Mouse (Mus musculus): Measurements from ENCODE around the gene Jade2. TPM values are rescaled to one million over a fixed set of nuclear protein-coding genes. Genes with fewer than 3 reads are reported as not detected.

Gene Jade2
- polyA plus RNA-seq, 1 experiment from 2014 or later = 2.5 TPM

GRCm38 (mm10) chr11:51843898-51844297 lies 13.6 kb downstream of the Jade2 start:
- Histone ChIP-seq H3K27ac (replicated peaks) (no peak overlapping the region), H3K4me3 (replicated peaks) (no peak overlapping the region), H3K9me3 (replicated peaks) (no peaks in the 10 kb centered on the region), H3K27me3 (no peaks in the 10 kb centered on the region), H3K36me3 (peaks cover 29% of the 10 kb centered on the region; the same call in 1 of the 2 replicates), H3K4me1 (peaks cover 14% of the 10 kb centered on the region), H3K4me2 (replicated peaks) (no peak overlapping the region), H3K9ac (no peak overlapping the region)
- no peak for ATAC-seq (ENCODE audit: insufficient number of reproducible peaks, low FRiP score, low TSS enrichment, low read depth)

DNA sequence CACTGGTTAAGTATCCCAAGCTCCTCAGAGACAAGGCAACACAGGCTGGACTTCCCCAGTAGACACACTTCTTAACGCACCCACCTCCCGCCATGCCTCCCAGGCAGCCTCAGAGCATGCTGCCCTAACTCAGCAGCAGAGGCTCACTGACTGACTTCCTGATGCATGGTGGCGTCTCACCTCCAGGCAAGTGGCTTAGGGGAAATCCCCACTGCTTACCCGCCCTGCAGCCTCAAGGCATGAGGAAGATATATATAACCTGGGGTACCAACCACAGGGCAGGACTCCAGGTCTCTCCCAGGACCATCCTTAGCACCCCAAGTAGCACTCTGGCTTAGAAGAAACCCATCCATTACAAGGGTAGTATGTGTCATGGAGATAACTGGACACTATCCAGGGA lies 14.3 kb downstream of the Jade2 start:
- peaks cover 14% of the 10 kb centered on the region for H3K4me1 ChIP-seq
- no peak overlapping the region for H3K4me2 ChIP-seq (replicated peaks)
- 72% methylated on average over 4 of the region's 4 CpGs for WGBS
- H3K4me3 ChIP-seq (replicated peaks) = no peak overlapping the region
- H3K9ac ChIP-seq = no peak overlapping the region
- no peak for ATAC-seq (ENCODE audit: insufficient number of reproducible peaks, low FRiP score, low TSS enrichment, low read depth)
- H3K27me3 ChIP-seq = no peaks in the 10 kb centered on the region
- peaks cover 29% of the 10 kb centered on the region; the same call in 1 of the 2 replicates for H3K36me3 ChIP-seq
- no peak overlapping the region for H3K27ac ChIP-seq (replicated peaks)
- no peaks in the 10 kb centered on the region for H3K9me3 ChIP-seq (replicated peaks)

DNA sequence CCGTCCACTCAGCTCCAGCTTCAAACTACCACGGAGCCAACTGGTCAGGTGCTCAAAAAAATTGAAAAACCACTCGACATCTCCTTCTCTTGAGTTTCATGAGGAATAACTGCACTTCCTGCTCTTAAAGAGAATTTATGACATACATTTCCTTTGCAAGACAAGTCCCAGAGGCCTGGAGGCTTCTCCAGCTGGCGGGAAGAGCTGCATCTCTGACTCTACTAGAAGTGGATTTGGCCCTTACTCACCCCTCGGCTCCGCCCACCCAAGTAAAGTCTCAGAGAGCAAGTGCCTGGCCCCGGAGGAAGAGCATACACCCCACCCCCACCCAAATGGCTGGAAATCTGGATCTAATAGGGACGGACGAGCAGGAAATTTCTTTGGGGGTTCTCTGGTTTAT lies 16.3 kb downstream of the Jade2 start:
- Histone ChIP-seq H3K4me3 (replicated peaks) (no peak overlapping the region), H3K27ac (replicated peaks) (no peak overlapping the region), H3K4me2 (replicated peaks) (no peak overlapping the region), H3K27me3 (no peaks in the 10 kb centered on the region), H3K36me3 (peaks cover 28% of the 10 kb centered on the region; the same call in 1 of the 2 replicates), H3K9ac (no peak overlapping the region), H3K9me3 (replicated peaks) (no peaks in the 10 kb centered on the region), H3K4me1 (peaks cover 14% of the 10 kb centered on the region)
- 41% methylated on average over 9 of the region's 9 CpGs for WGBS
- no peak for ATAC-seq (ENCODE audit: insufficient number of reproducible peaks, low FRiP score, low TSS enrichment, low read depth)

- WGBS = 72% methylated on average over 9 of the region's 9 CpGs
- H3K9me3 ChIP-seq (replicated peaks) = no peaks in the 10 kb centered on the region
- H3K27ac ChIP-seq (replicated peaks) = 0 out of 2 replicates have a peak overlapping the region, but pooled peaks have one; percentile 34
- ATAC-seq (ENCODE audit: insufficient number of reproducible peaks, low FRiP score, low TSS enrichment, low read depth) = no peak
- H3K9ac ChIP-seq = no peak overlapping the region
- no peak overlapping the region for H3K4me2 ChIP-seq (replicated peaks)
- peaks cover 14% of the 10 kb centered on the region for H3K4me1 ChIP-seq
- peaks cover 32% of the 10 kb centered on the region for H3K36me3 ChIP-seq
- no peaks in the 10 kb centered on the region for H3K27me3 ChIP-seq
- no peak overlapping the region for H3K4me3 ChIP-seq (replicated peaks)
Measured at GRCm38 (mm10) chr11:51840657-51841056, 16.8 kb downstream of the Jade2 start.

- H3K4me3 ChIP-seq (replicated peaks) = no peak overlapping the region
- H3K9ac ChIP-seq = no peak overlapping the region
- H3K4me2 ChIP-seq (replicated peaks) = no peak overlapping the region
- peaks cover 14% of the 10 kb centered on the region for H3K4me1 ChIP-seq
- H3K36me3 ChIP-seq = peaks cover 35% of the 10 kb centered on the region
- no peak overlapping the region for H3K27ac ChIP-seq (replicated peaks)
- H3K9me3 ChIP-seq (replicated peaks) = no peaks in the 10 kb centered on the region
- 81% methylated on average over 11 of the region's 11 CpGs for WGBS
- H3K27me3 ChIP-seq = no peaks in the 10 kb centered on the region
- ATAC-seq (ENCODE audit: insufficient number of reproducible peaks, low FRiP score, low TSS enrichment, low read depth) = no peak
Measured at GRCm38 (mm10) chr11:51839973-51840372, 17.5 kb downstream of the Jade2 start.

DNA sequence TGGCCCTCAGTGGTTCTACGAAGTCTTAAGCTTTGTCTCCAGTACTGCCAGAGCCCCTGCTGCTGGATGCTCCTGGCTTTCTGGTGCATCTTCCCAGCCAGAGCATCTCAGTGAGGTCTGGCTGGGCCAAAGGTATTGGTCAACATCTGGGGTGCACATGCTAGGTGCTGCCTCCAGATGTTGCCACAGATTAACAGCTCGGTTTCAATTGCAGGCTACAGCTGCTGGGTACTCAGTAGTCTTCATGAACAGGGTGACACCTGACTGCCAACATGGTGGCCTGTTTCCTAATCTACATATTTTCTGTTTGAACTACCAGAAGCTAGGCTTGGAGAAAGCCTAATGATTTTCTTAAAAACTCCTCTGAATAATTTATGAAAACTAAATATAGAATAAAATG lies 18.3 kb downstream of the Jade2 start:
- H3K4me1 ChIP-seq = peaks cover 14% of the 10 kb centered on the region
- 57% methylated on average over 2 of the region's 2 CpGs for WGBS
- H3K4me2 ChIP-seq (replicated peaks) = no peak overlapping the region
- no peak for ATAC-seq (ENCODE audit: insufficient number of reproducible peaks, low FRiP score, low TSS enrichment, low read depth)
- H3K4me3 ChIP-seq (replicated peaks) = no peak overlapping the region
- H3K36me3 ChIP-seq = peaks cover 37% of the 10 kb centered on the region
- no peaks in the 10 kb centered on the region for H3K9me3 ChIP-seq (replicated peaks)
- H3K27me3 ChIP-seq = no peaks in the 10 kb centered on the region
- H3K27ac ChIP-seq (replicated peaks) = no peak overlapping the region
- no peak overlapping the region for H3K9ac ChIP-seq

DNA sequence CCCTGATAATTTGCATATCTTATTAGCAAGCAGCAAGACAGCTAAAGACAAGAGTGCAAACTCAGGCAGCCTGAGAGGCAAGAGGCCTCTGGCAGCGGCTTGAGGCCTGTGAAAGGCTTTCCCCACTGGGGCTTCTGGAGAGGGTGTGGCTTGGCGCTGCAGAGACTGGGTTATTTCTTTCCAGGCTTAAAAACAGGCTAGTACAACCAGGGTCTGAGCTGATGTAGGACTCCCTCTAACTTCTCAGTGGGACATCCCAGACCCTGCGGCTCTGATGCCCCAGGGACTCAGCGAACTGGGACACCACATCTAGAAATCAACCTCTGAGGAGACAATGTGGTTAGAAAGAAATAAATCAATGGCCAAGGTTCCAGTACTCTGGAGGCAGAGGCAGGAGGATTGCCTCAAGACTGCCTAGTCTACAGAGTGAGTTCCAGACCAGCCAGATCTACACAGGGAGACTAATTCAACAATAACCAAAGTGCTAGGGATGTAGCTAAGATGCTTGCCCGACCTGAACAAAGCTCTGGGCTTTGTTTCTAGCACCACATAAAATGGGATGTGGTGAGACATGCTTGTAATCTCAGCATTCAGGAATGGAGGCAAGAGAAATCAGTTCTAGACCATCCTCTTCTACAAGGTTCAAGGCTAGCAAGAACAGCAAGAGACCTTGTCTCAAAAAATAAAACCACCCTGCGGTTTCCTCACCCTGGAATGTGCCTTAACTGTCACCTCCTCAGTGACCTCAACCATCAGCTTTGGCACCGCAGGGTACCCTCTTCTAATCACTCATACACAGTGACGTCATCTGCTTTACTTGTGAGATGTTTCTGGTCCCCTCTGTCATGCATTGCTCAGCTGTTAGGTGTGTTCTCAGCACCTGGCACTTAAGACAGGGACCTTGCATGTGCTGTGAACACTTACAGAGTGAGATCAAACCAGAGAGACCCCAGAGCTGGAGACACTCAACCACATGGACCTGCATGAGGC lies 20.0 kb downstream of the Jade2 start:
- no peak overlapping the region for H3K4me3 ChIP-seq (replicated peaks)
- H3K4me2 ChIP-seq (replicated peaks) = no peak overlapping the region
- peaks cover 20% of the 10 kb centered on the region for H3K4me1 ChIP-seq
- no peaks in the 10 kb centered on the region for H3K27me3 ChIP-seq
- 71% methylated on average over 8 of the region's 8 CpGs for WGBS
- no peaks in the 10 kb centered on the region for H3K9me3 ChIP-seq (replicated peaks)
- ATAC-seq (ENCODE audit: insufficient number of reproducible peaks, low FRiP score, low TSS enrichment, low read depth) = no peak
- no peak overlapping the region for H3K9ac ChIP-seq
- H3K27ac ChIP-seq (replicated peaks) = no peak overlapping the region
- peaks cover 28% of the 10 kb centered on the region for H3K36me3 ChIP-seq

GRCm38 (mm10) chr11:51836506-51836905 lies 20.9 kb downstream of the Jade2 start:
- H3K36me3 ChIP-seq = peaks cover 25% of the 10 kb centered on the region
- no peaks in the 10 kb centered on the region for H3K27me3 ChIP-seq
- no peak overlapping the region for H3K4me2 ChIP-seq (replicated peaks)
- no peak overlapping the region for H3K4me3 ChIP-seq (replicated peaks)
- no peak overlapping the region for H3K27ac ChIP-seq (replicated peaks)
- no peak for ATAC-seq (ENCODE audit: insufficient number of reproducible peaks, low FRiP score, low TSS enrichment, low read depth)
- H3K9me3 ChIP-seq (replicated peaks) = no peaks in the 10 kb centered on the region
- H3K4me1 ChIP-seq = peaks cover 18% of the 10 kb centered on the region
- H3K9ac ChIP-seq = no peak overlapping the region
- WGBS = 86% methylated on average over 6 of the region's 6 CpGs

GRCm38 (mm10) chr11:51835598-51835997 lies 21.9 kb downstream of the Jade2 start:
- no peak overlapping the region for H3K4me3 ChIP-seq (replicated peaks)
- 96% methylated on average over 12 of the region's 12 CpGs for WGBS
- no peaks in the 10 kb centered on the region for H3K27me3 ChIP-seq
- no peak overlapping the region for H3K27ac ChIP-seq (replicated peaks)
- H3K9me3 ChIP-seq (replicated peaks) = no peaks in the 10 kb centered on the region
- peaks cover 34% of the 10 kb centered on the region for H3K36me3 ChIP-seq
- no peak overlapping the region for H3K9ac ChIP-seq
- peaks cover 9% of the 10 kb centered on the region for H3K4me1 ChIP-seq
- no peak for ATAC-seq (ENCODE audit: insufficient number of reproducible peaks, low FRiP score, low TSS enrichment, low read depth)
- H3K4me2 ChIP-seq (replicated peaks) = no peak overlapping the region

DNA sequence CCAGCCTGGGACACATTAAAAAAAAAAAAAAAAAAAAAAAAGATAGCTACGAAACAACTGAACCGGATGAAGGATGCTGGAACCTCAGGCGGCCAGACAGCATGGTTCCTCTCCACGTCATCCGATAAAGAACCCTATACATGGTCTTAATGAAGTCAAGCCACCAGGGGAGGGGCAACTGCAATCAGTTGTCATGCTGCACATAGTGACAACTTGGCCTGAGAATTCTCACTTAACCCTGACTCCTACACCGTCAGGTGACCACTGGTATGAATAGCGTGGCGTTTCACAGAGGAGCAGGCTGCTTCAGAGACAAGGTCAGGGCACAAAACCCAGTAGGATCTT lies 23.4 kb downstream of the Jade2 start:
- WGBS = 87% methylated on average over 8 of the region's 8 CpGs
- ATAC-seq (ENCODE audit: insufficient number of reproducible peaks, low FRiP score, low TSS enrichment, low read depth) = no peak
- H3K4me3 ChIP-seq (replicated peaks) = no peak overlapping the region
- H3K9ac ChIP-seq = no peak overlapping the region
- no peaks in the 10 kb centered on the region for H3K27me3 ChIP-seq
- H3K4me1 ChIP-seq = peaks cover 7% of the 10 kb centered on the region; the same call in 1 of the 2 replicates
- no peaks in the 10 kb centered on the region for H3K9me3 ChIP-seq (replicated peaks)
- peaks cover 46% of the 10 kb centered on the region for H3K36me3 ChIP-seq
- no peak overlapping the region for H3K27ac ChIP-seq (replicated peaks)
- no peak overlapping the region for H3K4me2 ChIP-seq (replicated peaks)

GRCm38 (mm10) chr11:51833393-51834066 lies 23.9 kb downstream of the Jade2 start:
- Histone ChIP-seq H3K4me3 (replicated peaks) (no peak overlapping the region), H3K27ac (replicated peaks) (no peak overlapping the region), H3K36me3 (peaks cover 49% of the 10 kb centered on the region), H3K4me1 (peaks cover 7% of the 10 kb centered on the region; the same call in 1 of the 2 replicates), H3K9me3 (replicated peaks) (no peaks in the 10 kb centered on the region), H3K27me3 (no peaks in the 10 kb centered on the region), H3K9ac (no peak overlapping the region), H3K4me2 (replicated peaks) (no peak overlapping the region)
- no peak for ATAC-seq (ENCODE audit: insufficient number of reproducible peaks, low FRiP score, low TSS enrichment, low read depth)
- 86% methylated on average over 10 of the region's 10 CpGs for WGBS
